Mouse (Mus musculus) intestine, embryonic 15.5 days (tissue): ENCODE measurements around the gene Lce3f. TPM values are rescaled to one million over a fixed set of nuclear protein-coding genes. Genes with fewer than 3 reads are reported as not detected.

ENCODE experiments used
- ATAC-seq: fragments of 200-750 bp; cut with Nextera tagmentation; 2 replicates; pipeline ENCODE4 v1.8.0; 2017; ENCODE audit warnings: moderate TSS enrichment, moderate library complexity
- H3K27ac ChIP-seq: fragments of 300-500 bp; sonication (generic); 2 replicates; pipeline ENCODE4 v1.5.1; 2015; ENCODE audit warnings: mild to moderate bottlenecking, inconsistent platforms
- H3K27me3 ChIP-seq: fragments of 300-500 bp; sonication (generic); replicated peaks from 2 replicates; pipeline ENCODE4 v1.6.1; 2015; ENCODE audit warnings: inconsistent platforms
- H3K36me3 ChIP-seq: fragments of 300-500 bp; sonication (generic); 2 replicates; pipeline ENCODE4 v1.6.1; 2015; ENCODE audit warnings: inconsistent platforms
- H3K4me1 ChIP-seq: fragments of 300-500 bp; sonication (generic); replicated peaks from 2 replicates; pipeline ENCODE4 v1.6.1; 2015; ENCODE audit warnings: inconsistent platforms
- H3K4me2 ChIP-seq: fragments of 300-500 bp; sonication (generic); replicated peaks from 2 replicates; pipeline ENCODE4 v1.6.1; 2015; ENCODE audit warnings: mild to moderate bottlenecking, inconsistent platforms
- H3K4me3 ChIP-seq: fragments of 300-500 bp; sonication (generic); replicated peaks from 2 replicates; pipeline ENCODE4 v1.5.1; 2015; ENCODE audit warnings: inconsistent platforms
- H3K9ac ChIP-seq: fragments of 300-500 bp; sonication (generic); 2 replicates; pipeline ENCODE4 v1.6.1; 2015; ENCODE audit warnings: inconsistent platforms
- H3K9me3 ChIP-seq: fragments of 300-500 bp; sonication (generic); 2 replicates; pipeline ENCODE4 v1.6.1; 2016; ENCODE audit warnings: inconsistent platforms
- WGBS: fragments of 180-500 bp; shearing (Covaris S2); methylation state at CpG from one replicate; pipeline ENCODE4 v1.1.7; 2015; 5-methylcytosine and 5-hydroxymethylcytosine counted together
- polyA plus RNA-seq: library from polyadenylated mRNA; unstranded; fragments of >200 nt; fragmentation: Nextera tagmentation; extraction: Ambion mirVana; gene quantifications from 2 replicates; pipeline ENCODE4 v1.2.1, GENCODE M21; 2015

Gene Lce3f
- polyA plus RNA-seq, 1 experiment from 2014 or later: not detected

DNA sequence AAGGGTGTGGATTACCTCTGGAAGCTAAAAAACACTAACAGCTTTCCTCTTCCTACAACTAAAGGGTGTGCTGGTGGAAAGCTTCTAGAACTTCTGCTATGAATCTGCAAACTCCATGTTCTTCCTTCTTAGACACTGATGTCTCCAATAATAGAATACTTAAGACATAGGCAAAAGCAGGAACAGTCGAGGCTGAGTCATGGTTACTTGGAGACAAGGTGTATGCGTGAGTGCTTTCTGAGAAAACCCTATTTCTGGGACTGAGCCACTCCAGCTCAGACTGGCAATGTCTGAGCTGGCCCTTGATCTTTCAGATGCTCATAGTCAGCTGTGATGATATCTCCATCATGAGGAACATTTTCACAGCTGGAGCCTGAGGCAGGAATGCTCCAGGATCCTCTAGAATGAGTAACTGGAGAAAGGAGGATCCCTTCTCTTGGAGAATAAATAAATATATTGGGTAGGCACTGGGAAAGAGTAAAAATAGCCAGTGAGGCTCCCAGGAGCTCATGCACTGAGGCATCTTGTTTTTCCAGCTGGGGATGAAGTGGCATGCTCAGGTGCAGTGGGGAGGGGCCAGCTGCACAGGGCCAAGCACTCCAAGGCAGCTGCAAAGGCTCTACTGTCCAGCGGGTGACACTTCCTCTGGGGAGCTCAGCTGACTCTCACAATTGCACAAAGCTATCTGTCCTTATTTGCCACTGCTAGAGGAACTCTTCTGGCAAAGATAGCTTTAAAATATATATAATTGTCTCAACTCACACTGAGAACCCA lies 31.6 kb downstream of the Lce3f start:
- no peak for ATAC-seq

DNA sequence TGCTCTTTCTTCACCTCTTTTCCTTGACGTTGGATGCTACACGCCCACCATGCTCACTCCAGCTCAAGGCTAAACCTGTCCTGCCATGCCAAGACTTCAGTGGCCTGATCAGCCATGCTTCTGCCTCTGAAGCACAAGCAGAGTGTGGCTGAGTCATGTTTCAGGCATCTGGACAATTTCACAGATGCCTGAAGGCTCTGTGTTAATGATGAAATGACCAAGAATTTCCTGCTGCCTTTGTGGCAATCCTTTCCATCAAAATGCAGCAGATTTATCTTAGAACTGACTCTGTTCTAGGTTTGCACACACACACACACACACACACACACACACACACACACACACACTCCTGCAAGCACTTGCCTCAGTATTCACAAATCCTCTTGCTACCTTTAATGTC lies 33.5 kb downstream of the Lce3f start:
- H3K27ac ChIP-seq: no peak overlapping the region
- H3K27me3 ChIP-seq: no peaks in the 10 kb centered on the region
- no peak overlapping the region for H3K9ac ChIP-seq
- no peaks in the 10 kb centered on the region for H3K4me1 ChIP-seq
- no peaks in the 10 kb centered on the region for H3K36me3 ChIP-seq
- ATAC-seq: no peak
- no peaks in the 10 kb centered on the region for H3K9me3 ChIP-seq
- H3K4me3 ChIP-seq: no peak overlapping the region
- 59% methylated on average over 2 of the region's 2 CpGs for WGBS
- H3K4me2 ChIP-seq: no peak overlapping the region

More for the DNA sequence above, 31.6 kb downstream of the Lce3f start:
- Histone ChIP-seq H3K4me3 (no peak overlapping the region), H3K27me3 (no peaks in the 10 kb centered on the region), H3K36me3 (no peaks in the 10 kb centered on the region), H3K4me2 (no peak overlapping the region), H3K27ac (no peak overlapping the region), H3K9me3 (no peaks in the 10 kb centered on the region), H3K4me1 (no peaks in the 10 kb centered on the region), H3K9ac (no peak overlapping the region)
- WGBS: 75% methylated on average over 3 of the region's 3 CpGs

DNA sequence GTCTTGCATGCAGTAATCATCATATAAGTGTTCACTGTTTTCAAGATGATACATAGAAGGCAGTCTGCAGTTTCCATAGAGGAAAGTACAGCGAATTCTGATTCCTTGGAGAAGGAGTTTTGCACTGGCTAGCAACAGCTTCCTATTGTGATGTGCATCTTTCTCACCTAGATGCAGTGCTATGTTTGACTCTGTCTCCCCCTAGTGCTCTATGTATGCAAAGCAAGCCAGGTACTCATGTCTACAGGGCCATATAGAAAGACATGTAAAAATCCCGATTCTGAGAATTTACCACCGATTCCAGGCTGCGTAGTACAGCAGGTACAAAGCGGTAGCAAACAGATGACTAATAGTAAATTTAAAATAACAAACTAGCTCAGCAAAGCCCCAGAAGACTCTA lies 39.4 kb downstream of the Lce3f start:
- no peaks in the 10 kb centered on the region for H3K27me3 ChIP-seq
- H3K9ac ChIP-seq: no peak overlapping the region
- no peak overlapping the region for H3K27ac ChIP-seq
- no peak overlapping the region for H3K4me3 ChIP-seq
- no peaks in the 10 kb centered on the region for H3K9me3 ChIP-seq
- no peaks in the 10 kb centered on the region for H3K4me1 ChIP-seq
- ATAC-seq: peak; percentile 67; the same call in 1 of the 2 replicates
- H3K36me3 ChIP-seq: no peaks in the 10 kb centered on the region
- whole genome bisulfite sequencing: 53% methylated on average over 5 of the region's 5 CpGs
- H3K4me2 ChIP-seq: no peak overlapping the region

Other genes with a start within 250 kb of the Lce3f start
- gene Lce1g, start 239.9 kb upstream of the Lce3f start, polyA plus RNA-seq: not detected in 2 replicates
- not detected in 2 replicates for gene Lce1h, start 227.2 kb upstream of the Lce3f start, polyA plus RNA-seq
- not detected in 2 replicates for gene Lce1i, start 213.3 kb upstream of the Lce3f start, polyA plus RNA-seq
- not detected in 2 replicates for gene Lce1j, start 201.7 kb upstream of the Lce3f start, polyA plus RNA-seq
- gene Lce1k, start 184.3 kb upstream of the Lce3f start, polyA plus RNA-seq: not detected in 2 replicates
- gene Kprp, start 165.0 kb upstream of the Lce3f start, polyA plus RNA-seq: not detected in 2 replicates
- not detected in 2 replicates for gene Lce1l, start 140.9 kb upstream of the Lce3f start, polyA plus RNA-seq
- not detected in 2 replicates for gene 2310050C09Rik, start 122.0 kb upstream of the Lce3f start, polyA plus RNA-seq
- not detected in 2 replicates for gene Lce3a, start 66.0 kb upstream of the Lce3f start, polyA plus RNA-seq
- gene Lce3b, start 59.2 kb upstream of the Lce3f start, polyA plus RNA-seq: not detected in 2 replicates
- not detected in 2 replicates for gene Lce3c, start 47.7 kb upstream of the Lce3f start, polyA plus RNA-seq
- not detected in 2 replicates for gene Lce3d, start 34.8 kb upstream of the Lce3f start, polyA plus RNA-seq
- gene Lce3e, start 25.2 kb upstream of the Lce3f start, polyA plus RNA-seq: not detected in 2 replicates
- not detected in 2 replicates for gene Crct1, start 23.5 kb downstream of the Lce3f start, polyA plus RNA-seq
- not detected in 2 replicates for gene Lce1m, start 26.8 kb downstream of the Lce3f start, polyA plus RNA-seq
- gene Gm4858, start 76.6 kb downstream of the Lce3f start, polyA plus RNA-seq: not detected in 2 replicates
- not detected in 2 replicates for gene Crnn, start 152.6 kb downstream of the Lce3f start, polyA plus RNA-seq
- not detected in 2 replicates for gene Flg2, start 205.1 kb downstream of the Lce3f start, polyA plus RNA-seq